13 mouse cellular contexts compared by ENCODE assay signal in the genomic region with DNA sequence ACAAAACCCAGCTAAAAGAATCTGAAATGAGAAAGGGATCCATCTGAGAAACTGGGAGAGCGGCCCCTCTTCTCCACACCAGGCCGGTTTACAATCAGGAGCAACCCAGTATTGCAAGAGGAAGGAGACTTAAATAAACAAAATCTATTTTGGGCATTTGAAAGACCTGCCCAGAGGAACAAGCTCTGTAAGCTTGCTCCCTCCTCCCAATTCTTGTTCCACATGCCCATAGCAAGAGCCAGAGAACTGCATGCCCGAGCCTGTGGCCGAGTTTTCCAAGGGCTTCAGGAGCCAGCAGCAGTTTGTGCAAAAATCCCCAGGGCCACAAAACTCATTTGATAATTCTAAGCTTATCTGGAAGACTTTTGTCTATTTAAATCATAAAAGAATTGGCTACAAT. TPM values are rescaled to one million over a fixed set of nuclear protein-coding genes. Genes with fewer than 3 reads are reported as not detected.
DNase-seq lines count a peak whose midpoint lies in the region; ATAC-seq lines count a peak whose summit lies in the region.
"Had no signal": no experiment of that assay in that cellular context is flagged by ENCODE, and none has a peak within 500 bp of the region (broad histone marks: within the 10 kb centered on the region; RNA-seq: fewer than 3 reads in every experiment).

No protein-coding gene starts in this region.

- 89% methylated on average over 4 of the region's 4 CpGs for WGBS in kidney, embryonic 14.5 days

- H3K4me3 ChIP-seq in kidney, embryonic 14.5 days (ENCODE audit: low read length) = no peak overlapping the region
- H3K4me3 ChIP-seq: hindbrain, embryonic 13.5 days; limb, embryonic 12.5 days; midbrain, embryonic 15.5 days had no signal

- H3K9me3 ChIP-seq in kidney, embryonic 14.5 days (ENCODE audit: control insufficient read depth, low read length) = no peaks in the 10 kb centered on the region
- H3K9me3 ChIP-seq: hindbrain, embryonic 13.5 days; limb, embryonic 12.5 days; midbrain, embryonic 15.5 days had no signal

- no peak overlapping the region for H3K4me2 ChIP-seq in kidney, embryonic 14.5 days (replicated peaks; ENCODE audit: low read depth, low read length)
- H3K4me2 ChIP-seq: hindbrain, embryonic 13.5 days; limb, embryonic 12.5 days; midbrain, embryonic 15.5 days had no signal

- no peak overlapping the region for H3K27ac ChIP-seq in kidney, embryonic 14.5 days (ENCODE audit: low read depth, low read length)
- H3K27ac ChIP-seq: hindbrain, embryonic 13.5 days; limb, embryonic 12.5 days; midbrain, embryonic 15.5 days had no signal

- peaks cover 59% of the 10 kb centered on the region for H3K36me3 ChIP-seq in kidney, embryonic 14.5 days (ENCODE audit: control insufficient read depth, insufficient read depth, low read length)

- peak; percentile 49 for DNase-seq in adrenal gland, postnatal 10 days
- no peak for DNase-seq in adrenal gland, postnatal 4 days (ENCODE audit: low spot score in 2 of 2)
- DNase-seq in urinary bladder, postnatal 36 days (ENCODE audit: low spot score in 2 of 2) = peak; percentile 24 to 58
- no peak for DNase-seq in urinary bladder, adult 2 months (ENCODE audit: low spot score)
- peak; percentile 69 for DNase-seq in lung, postnatal 10 days
- no peak for DNase-seq in spleen, postnatal 10 days (ENCODE audit: low spot score in 2 of 2)
- no peak for DNase-seq in Muller cell, postnatal 12 days (ENCODE audit: inconsistent ontology term)
- DNase-seq: kidney, adult 9 months; liver, postnatal 0 days had no signal

- H3K4me1 ChIP-seq in kidney, embryonic 14.5 days (ENCODE audit: control insufficient read depth, insufficient read depth, low read length) = no peaks in the 10 kb centered on the region
- H3K4me1 ChIP-seq: hindbrain, embryonic 13.5 days; limb, embryonic 12.5 days; midbrain, embryonic 15.5 days had no signal

- no peak overlapping the region for H3K9ac ChIP-seq in kidney, embryonic 14.5 days (ENCODE audit: low read depth, low read length)
- H3K9ac ChIP-seq: hindbrain, embryonic 13.5 days; limb, embryonic 12.5 days; liver, postnatal 0 days; midbrain, embryonic 15.5 days had no signal

- no peak for ATAC-seq in kidney, embryonic 14.5 days (ENCODE audit: low FRiP score, low TSS enrichment)
- ATAC-seq: liver, postnatal 0 days; midbrain, embryonic 15.5 days had no signal

- H3K27me3 ChIP-seq in kidney, embryonic 14.5 days (ENCODE audit: control insufficient read depth, insufficient read depth, low read length) = no peaks in the 10 kb centered on the region
- H3K27me3 ChIP-seq: hindbrain, embryonic 13.5 days; limb, embryonic 12.5 days; midbrain, embryonic 15.5 days had no signal

RNA-seq across cellular contexts. Expression of gene Map1lc3a, which starts 23.5 kb away (rescaled TPM):
- total RNA-seq in adrenal gland, postnatal 10 days (2021) = 100 to 1,000 TPM; 421 to 505 TPM
- 100 to 1,000 TPM; 364 to 392 TPM for total RNA-seq in adrenal gland, postnatal 4 days (2021)
- polyA plus RNA-seq in urinary bladder, adult 2 months (2012; rRNA removed) = 150 and 161 TPM in 2 replicates
- polyA plus RNA-seq in kidney, embryonic 14.5 days (2014; fragmentation: Nextera tagmentation; extraction: Ambion mirVana) = 135 and 136 TPM in 2 replicates

RNA-seq across cellular contexts. Expression of gene Pigu, which starts 57.7 kb away (rescaled TPM):
- total RNA-seq in adrenal gland, postnatal 10 days (2021) = 10 to 100 TPM; 28.5 to 33.5 TPM
- total RNA-seq in adrenal gland, postnatal 4 days (2021) = 10 to 100 TPM; 34.2 to 36.4 TPM
- polyA plus RNA-seq in urinary bladder, adult 2 months (2012; rRNA removed) = 28.0 and 32.2 TPM in 2 replicates
- 66.8 and 73.3 TPM in 2 replicates for polyA plus RNA-seq in kidney, embryonic 14.5 days (2014; fragmentation: Nextera tagmentation; extraction: Ambion mirVana)

Comparison
In these comparisons a context has a peak if more than half of its experiments do, and no peak if none do; other contexts are left out.
1. DNase-seq: peak in adrenal gland, postnatal 10 days (single experiment), urinary bladder, postnatal 36 days (2 of 2) and lung, postnatal 10 days (single experiment); none in adrenal gland, postnatal 4 days (0 of 2), urinary bladder, adult 2 months (single experiment), spleen, postnatal 10 days (0 of 2) and Muller cell, postnatal 12 days (single experiment).